Mouse (Mus musculus) right cerebral cortex, adult 2 months (tissue): Measurements from ENCODE around the gene Pld2.
"Not testable (repeated sequence)": the region's sequence is repeated elsewhere in the genome, so short reads cannot be mapped to it uniquely, and the experiment has no call there.

Source experiments
- DNase-seq, 2 experiments: peaks; one replicate each; pipeline ENCODE4 v3.0.0; 2021 to 2022; ENCODE audit warnings: low spot score in 2 of 2

Gene Pld2

DNA sequence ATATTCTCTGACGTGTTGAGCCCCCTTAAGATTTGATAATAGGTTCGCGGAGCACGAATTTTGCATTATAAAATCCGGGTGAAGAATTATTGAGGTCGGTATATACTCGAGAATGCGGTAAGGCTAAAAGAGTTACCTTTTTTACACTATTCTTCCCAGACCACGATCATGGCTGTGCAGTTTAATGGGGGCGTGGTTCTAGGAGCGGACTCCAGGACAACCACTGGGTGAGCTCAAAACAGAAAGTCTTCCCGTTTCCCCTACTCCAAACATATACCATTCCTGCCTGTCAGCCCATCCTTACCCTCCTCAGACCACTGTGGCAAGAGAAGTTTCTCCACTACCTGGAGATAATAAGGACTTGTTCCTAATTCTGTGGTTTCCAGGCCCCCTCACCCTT, 14.1 kb upstream of the Pld2 start:
- no peak for DNase-seq

DNA sequence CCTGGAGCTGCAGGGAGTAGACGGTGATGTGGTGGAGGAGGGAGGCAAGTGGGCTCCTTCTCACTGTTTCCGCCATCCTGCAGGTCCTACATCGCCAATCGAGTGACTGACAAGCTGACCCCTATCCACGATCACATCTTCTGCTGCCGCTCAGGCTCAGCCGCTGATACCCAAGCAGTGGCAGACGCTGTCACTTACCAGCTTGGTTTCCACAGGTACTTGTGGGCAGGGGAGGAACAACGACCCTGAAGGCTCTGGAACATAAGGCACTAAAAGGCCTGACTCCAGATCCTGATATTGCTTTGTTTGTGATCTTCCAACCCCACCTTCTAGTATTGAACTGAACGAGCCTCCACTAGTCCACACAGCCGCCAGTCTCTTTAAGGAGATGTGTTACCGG, 13.7 kb upstream of the Pld2 start:
- DNase-seq: no peak

GRCm38 (mm10) chr11:70528610-70529009, 11.3 kb upstream of the Pld2 start:
- DNase-seq: no peak

DNA sequence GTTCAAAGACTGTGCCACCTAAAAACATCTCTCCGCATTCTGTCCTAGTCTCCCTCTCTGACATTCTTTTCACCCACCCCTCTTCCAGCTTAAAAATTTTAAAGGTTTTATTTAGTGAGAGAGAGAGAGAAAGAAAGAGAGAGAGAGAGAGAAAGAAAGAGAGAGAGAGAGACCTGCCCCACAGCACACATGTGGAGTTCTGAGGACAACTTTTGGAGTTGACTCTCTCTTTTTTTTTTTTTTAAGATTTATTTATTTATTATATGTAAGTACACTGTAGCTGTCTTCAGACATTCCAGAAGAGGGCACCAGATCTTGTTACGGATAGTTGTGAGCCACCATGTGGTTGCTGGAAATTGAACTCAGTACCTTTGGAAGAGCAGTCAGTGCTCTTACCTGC, 8.8 kb upstream of the Pld2 start:
- not testable (repeated sequence) for DNase-seq

- no peak for DNase-seq
These were observed 7.0 kb upstream of the Pld2 start, which contains the start of gene Gm40193 for GRCm38 (mm10) chr11:70532839-70533238. Gene Gm40193, minus strand, starts transcription at chr11:70532939.

GRCm38 (mm10) chr11:70539423-70539822, 441 bp upstream of the Pld2 start:
- no peak for DNase-seq

DNA sequence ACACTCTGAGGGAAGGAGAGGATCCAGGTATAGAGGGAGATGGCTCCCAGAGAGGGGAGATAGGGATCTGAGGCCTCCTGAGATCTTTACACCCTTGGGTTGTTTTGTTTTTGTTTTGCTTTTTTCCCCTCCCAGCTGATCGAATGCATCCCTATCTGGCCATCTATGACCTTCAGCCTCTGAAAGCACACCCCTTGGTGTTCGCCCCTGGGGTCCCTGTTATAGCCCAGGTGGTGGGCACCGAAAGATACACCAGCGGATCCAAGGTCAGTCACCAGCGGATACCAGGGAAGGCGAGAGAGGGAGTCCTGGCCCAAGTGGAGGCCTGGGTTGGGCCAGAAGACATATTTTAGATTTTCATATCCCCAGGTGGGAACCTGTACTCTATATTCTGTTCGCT, 1.1 kb downstream of the Pld2 start:
- DNase-seq: no peak

DNA sequence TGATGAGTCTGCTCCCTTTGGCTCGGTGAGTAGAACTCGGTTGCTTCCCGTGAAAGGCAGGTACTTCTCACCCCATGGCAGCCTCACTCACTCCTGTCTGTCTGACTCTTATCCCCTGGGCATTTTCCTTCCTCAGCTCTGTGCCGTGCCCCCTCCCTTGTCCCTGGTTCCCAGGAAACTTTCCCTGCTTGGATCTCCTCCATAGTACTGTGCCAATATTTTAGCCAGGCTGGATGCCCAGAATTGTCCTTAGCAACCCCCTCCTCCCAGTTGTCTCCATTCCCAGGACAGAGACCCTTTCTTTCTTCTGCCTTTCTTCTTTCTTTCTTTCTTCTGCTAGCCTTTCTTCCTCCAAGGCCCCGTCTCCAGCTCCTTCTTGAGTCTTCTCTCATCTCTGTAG, 1.6 kb downstream of the Pld2 start:
- DNase-seq: no peak

GRCm38 (mm10) chr11:70544496-70544895, 4.6 kb downstream of the Pld2 start:
- no peak for DNase-seq

DNA sequence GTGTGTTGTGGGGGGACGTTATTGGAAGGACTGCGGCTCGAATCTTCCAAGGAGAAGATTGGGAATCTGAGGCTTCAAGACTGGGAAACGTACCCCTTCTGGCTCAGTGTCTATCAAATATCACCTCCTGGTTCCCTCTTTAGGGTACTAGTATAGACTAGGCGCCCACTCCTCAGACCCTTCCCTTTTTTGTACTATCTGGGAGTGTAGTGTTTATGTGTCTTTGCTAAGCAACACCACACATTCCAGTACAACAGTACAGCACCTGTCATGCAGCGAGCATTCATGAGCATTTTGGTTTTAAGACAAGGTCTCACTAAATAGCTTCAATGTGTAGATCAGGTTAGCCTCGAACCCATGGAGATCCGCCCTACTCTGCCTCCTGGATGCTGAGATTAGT, 11.7 kb downstream of the Pld2 start:
- DNase-seq: no peak

GRCm38 (mm10) chr11:70553940-70554339, 14.1 kb downstream of the Pld2 start:
- no peak for DNase-seq

DNA sequence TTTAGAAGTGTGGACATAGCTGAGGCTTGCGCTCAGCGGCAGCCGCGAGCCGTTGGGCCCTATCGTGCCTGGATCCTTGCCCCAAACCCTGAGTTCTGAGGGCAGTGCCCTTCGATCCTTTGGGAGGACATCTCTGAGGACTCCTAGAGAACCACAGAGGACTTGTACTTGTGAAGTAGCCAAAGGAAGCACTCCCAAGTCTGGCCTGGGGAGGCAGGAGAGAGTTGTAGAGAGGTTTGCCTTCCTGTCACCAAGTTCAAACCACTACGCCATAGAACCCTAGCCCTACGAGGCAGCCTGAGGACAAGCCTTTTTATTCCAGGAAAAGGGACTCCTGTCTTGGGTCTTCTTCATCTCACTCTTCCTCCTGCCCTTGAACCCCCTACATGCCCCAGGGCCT, 17.7 kb downstream of the Pld2 start:
- no peak for DNase-seq

DNA sequence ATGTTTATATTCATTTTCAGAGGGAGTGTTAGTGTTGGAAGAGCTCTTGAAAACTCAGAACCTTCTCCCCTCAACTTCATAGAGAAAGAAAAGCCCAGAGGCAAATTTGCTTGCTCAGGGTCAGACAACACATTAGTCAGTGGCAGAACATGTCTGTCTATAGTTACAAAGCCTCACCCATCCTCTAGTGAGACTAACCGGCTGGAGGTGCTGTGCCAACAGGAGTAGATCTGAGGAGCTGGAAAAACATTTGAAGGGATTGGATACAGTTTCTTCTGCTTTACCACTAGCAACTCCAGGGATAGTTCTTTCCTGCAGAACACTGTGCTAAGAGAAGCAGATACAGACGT, 22.0 kb downstream of the Pld2 start:
- DNase-seq: no peak

DNA sequence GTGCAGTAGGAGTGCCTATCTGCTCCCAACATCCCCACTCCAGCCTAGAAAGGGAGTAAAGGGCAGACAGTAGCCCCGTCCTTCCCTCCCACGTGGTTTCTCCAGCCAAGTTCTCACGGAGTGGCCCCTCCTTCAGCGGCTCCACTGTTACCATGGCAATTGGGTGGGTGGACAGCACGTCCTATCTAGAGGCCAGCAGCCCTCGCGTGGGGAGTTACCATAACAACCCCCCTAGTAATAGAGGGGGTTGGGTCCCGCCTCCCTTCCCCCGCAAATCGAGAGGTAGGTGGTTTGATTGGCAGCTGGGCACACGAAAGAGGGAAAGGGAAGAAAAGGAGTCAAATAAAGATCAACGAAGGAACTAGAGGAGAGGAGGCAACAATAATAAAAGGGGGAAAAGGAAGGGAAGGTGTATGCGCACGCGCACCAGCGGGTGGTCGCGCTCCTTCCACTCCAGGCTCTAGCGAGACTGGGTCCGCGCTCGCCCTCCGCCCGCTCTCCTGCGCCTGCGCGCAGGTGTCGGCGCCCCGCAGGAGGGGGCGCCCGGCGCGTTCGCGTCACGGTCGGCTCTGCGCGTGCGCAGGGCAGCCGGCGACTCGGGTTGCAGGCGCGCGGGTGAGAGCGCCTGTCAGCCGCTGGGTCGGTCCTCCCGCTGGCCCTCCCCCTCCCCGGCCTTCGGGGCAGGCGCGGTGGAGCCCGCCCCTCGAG, 22.6 kb downstream of the Pld2 start, which contains the start of gene Mink1:
Gene Mink1, plus strand, starts transcription at position 595 of the 708 bp plus-strand sequence.
- DNase-seq: peak; percentile 88 to 90

GRCm38 (mm10) chr11:70562995-70563469, 23.2 kb downstream of the Pld2 start:
- DNase-seq: no peak

DNA sequence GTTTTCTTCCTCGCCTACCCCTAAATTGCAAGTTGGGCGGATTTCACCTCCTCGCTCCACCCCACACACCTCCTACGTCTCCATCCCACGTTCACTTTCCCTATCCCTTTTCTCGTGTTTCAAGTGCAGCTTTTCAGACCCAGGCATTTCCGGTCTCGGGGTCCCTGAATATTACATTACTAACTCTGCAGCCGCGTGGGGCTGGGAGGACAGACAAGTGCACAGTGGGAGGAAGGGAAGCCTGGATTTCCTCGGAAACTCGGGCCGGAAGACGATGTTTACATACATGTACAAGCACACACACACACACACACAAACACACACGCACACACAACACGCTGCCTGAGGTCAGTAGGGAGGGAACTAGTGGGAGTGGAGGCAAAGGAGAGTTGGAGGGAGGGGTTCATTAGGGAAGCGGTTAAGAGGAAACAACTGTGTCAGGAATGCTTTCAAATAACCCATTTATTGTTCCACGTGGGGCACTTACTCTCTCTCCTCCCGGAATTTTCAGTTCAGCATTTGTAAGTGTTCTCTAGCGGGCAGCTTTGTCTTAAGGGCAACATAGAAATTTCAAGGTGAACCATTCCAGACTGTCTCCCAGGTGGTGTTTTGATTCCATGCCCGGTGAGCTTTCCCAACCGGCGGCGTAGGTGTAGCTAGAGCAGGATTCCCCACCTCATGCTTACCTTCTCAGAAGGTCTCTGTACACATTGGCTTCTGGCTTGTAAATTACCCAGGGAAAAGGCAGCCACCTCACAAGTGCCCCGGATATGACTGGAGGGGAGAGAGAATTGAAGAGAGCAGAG, 23.8 kb downstream of the Pld2 start:
- peak in 1 of 2 experiments; percentile 56 for DNase-seq

DNA sequence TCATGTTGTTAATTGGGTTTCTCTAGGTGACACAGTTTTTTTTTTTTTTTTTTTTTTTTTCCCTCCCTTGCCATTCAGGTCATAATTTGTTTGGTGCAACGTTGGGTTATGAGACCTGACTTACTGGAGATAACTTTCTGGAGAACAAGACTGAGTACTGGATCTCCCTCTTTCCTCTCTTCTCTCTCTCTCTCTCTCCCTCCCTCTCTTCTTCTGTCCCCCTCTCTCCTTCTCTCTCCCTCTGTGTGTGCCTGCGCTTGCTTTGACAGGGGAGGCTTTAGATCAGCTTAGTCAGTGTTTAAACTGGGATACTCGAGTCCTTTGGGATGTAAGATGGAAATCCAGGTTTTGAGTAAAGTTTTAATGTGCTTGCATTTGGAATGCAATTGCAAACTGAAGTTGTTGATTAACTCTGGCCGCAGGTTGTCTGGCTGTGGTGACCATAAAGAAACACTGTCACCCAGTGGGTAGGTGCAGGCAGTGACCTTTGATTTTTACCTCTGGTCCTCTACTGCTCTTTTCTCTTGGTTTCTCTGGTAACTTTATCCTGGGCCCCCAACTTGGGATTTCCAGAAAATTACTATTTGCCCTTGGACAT, 24.5 kb downstream of the Pld2 start:
- DNase-seq: no peak

DNA sequence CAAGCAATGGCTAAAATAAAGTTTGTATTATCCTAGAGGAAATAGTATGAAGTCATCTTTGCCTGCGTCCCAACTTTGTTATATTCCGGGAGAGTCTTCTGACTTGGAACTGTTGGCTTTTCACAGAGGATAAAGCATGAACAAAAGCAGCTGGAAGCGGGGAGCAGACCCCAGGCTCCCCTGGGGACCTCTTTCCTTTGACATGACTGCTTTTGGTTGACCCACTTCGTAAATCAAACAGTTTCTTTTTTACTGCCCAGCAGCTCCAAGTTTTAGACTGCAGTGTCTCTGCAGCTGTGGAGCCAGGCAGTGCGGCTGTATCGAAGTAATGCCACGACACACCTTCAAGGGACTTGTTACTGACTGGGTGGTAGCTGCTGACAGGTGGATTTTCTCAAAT, 26.7 kb downstream of the Pld2 start:
- no peak for DNase-seq

GRCm38 (mm10) chr11:70570614-70571013, 30.8 kb downstream of the Pld2 start:
- DNase-seq: not testable (repeated sequence)

- DNase-seq: no peak
These were observed 31.8 kb downstream of the Pld2 start for GRCm38 (mm10) chr11:70571641-70572040.

DNA sequence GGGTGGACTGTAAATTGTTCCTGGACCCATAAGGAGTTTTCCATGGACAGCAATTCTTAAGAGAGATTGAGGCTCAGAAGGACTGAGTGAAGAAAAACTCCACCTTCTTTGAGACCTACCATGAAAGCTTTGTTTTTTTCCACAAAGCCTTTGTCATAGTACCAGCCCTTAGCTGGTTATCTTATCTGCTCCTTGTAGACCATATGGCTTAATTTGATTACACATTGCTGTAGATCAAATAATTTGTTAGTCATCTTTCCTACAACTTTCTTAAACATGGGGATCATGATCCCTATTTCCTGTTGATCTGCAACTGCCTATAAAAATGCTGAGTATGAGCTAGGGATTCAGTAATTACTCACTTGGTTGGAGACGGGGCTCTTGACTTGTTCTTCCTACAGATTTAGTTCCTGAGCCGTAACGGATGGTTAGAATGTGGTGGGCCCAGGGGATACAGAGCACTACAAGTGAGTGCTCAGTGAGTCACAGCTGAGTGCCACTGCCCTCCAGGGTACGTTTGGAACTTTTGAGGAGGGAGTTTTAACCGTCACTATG, 32.6 kb downstream of the Pld2 start:
- no peak for DNase-seq

- peak in 1 of 2 experiments; percentile 45 for DNase-seq
These were observed 34.0 kb downstream of the Pld2 start for GRCm38 (mm10) chr11:70573872-70574271.
